Mouse (Mus musculus): ENCODE data around the gene Dnajc27. TPM values are rescaled to one million over a fixed set of nuclear protein-coding genes. Genes with fewer than 3 reads are reported as not detected.

Gene Dnajc27
- 6.0 and 8.0 TPM in 2 replicates for polyA plus RNA-seq (2014; fragmentation: Nextera tagmentation; extraction: Ambion mirVana)

GRCm38 (mm10) chr12:4082132-4083001 lies at the start of gene Dnajc27:
Gene Dnajc27 (plus strand): TSS chr12:4082583.
- Histone ChIP-seq H3K27ac (replicated peaks; ENCODE audit: low read depth, low read length) (peak within 1 kb of the TSS; percentile 93), H3K27me3 (replicated peaks; ENCODE audit: control insufficient read depth, insufficient read depth, low read length) (no peaks in the 10 kb centered on the region), H3K4me1 (ENCODE audit: control insufficient read depth, insufficient read depth, low read length) (no peaks in the 10 kb centered on the region), H3K36me3 (ENCODE audit: control insufficient read depth, insufficient read depth, low read length) (peaks cover 15% of the 10 kb centered on the region), H3K4me2 (ENCODE audit: low read depth, low read length) (peak within 1 kb of the TSS; percentile 60), H3K4me3 (ENCODE audit: low read depth, low read length) (peak within 1 kb of the TSS; percentile 53), H3K9ac (ENCODE audit: low read depth, low read length) (peak within 1 kb of the TSS; percentile 78), H3K9me3 (ENCODE audit: control insufficient read depth, low read length) (no peaks in the 10 kb centered on the region)
- DNase-seq (ENCODE audit: low spot score) (peak; percentile 97), ATAC-seq (ENCODE audit: low read depth) (peak; percentile 96)
- 6% methylated on average over 48 of the region's 59 CpGs for WGBS

GRCm38 (mm10) chr12:4036157-4036556 lies 46.2 kb upstream of the Dnajc27 start:
- H3K27ac ChIP-seq (replicated peaks; ENCODE audit: low read depth, low read length) = no peak overlapping the region
- H3K9ac ChIP-seq (ENCODE audit: low read depth, low read length) = no peak overlapping the region
- no peak overlapping the region for H3K4me2 ChIP-seq (ENCODE audit: low read depth, low read length)
- ATAC-seq (ENCODE audit: low read depth) (no peak), DNase-seq (ENCODE audit: low spot score) (no peak)
- H3K36me3 ChIP-seq (ENCODE audit: control insufficient read depth, insufficient read depth, low read length) = no peaks in the 10 kb centered on the region
- WGBS = 92% methylated on average over 4 of the region's 5 CpGs
- H3K4me3 ChIP-seq (ENCODE audit: low read depth, low read length) = no peak overlapping the region
- no peaks in the 10 kb centered on the region for H3K27me3 ChIP-seq (replicated peaks; ENCODE audit: control insufficient read depth, insufficient read depth, low read length)
- peaks cover 5% of the 10 kb centered on the region; the same call in 1 of the 2 replicates for H3K4me1 ChIP-seq (ENCODE audit: control insufficient read depth, insufficient read depth, low read length)
- no peaks in the 10 kb centered on the region for H3K9me3 ChIP-seq (ENCODE audit: control insufficient read depth, low read length)

GRCm38 (mm10) chr12:4037511-4037910 lies 44.9 kb upstream of the Dnajc27 start:
- peak overlapping the region; percentile 56 for H3K4me3 ChIP-seq (ENCODE audit: low read depth, low read length)
- 20% methylated on average over 5 of the region's 5 CpGs for WGBS

GRCm38 (mm10) chr12:4038061-4039041 lies 44.0 kb upstream of the Dnajc27 start, which contains the start of gene Efr3b:
Gene Efr3b (minus strand): TSS chr12:4038915.
- Histone ChIP-seq H3K4me2 (ENCODE audit: low read depth, low read length) (peak within 1 kb of the TSS; percentile 83), H3K27me3 (replicated peaks; ENCODE audit: control insufficient read depth, insufficient read depth, low read length) (no peaks in the 10 kb centered on the region), H3K9ac (ENCODE audit: low read depth, low read length) (peak within 1 kb of the TSS; percentile 71), H3K4me3 (ENCODE audit: low read depth, low read length) (peak within 1 kb of the TSS; percentile 56), H3K4me1 (ENCODE audit: control insufficient read depth, insufficient read depth, low read length) (peaks cover 5% of the 10 kb centered on the region; the same call in 1 of the 2 replicates), H3K9me3 (ENCODE audit: control insufficient read depth, low read length) (no peaks in the 10 kb centered on the region), H3K36me3 (ENCODE audit: control insufficient read depth, insufficient read depth, low read length) (no peaks in the 10 kb centered on the region), H3K27ac (replicated peaks; ENCODE audit: low read depth, low read length) (no peak within 1 kb of the TSS)
- under 1% methylated on average over 52 of the region's 78 CpGs for WGBS
- peak; percentile 96 for ATAC-seq (ENCODE audit: low read depth)
- peak; percentile 94 for DNase-seq (ENCODE audit: low spot score)

More at GRCm38 (mm10) chr12:4037511-4037910, 44.9 kb upstream of the Dnajc27 start:
- Histone ChIP-seq H3K27me3 (replicated peaks; ENCODE audit: control insufficient read depth, insufficient read depth, low read length) (no peaks in the 10 kb centered on the region), H3K4me1 (ENCODE audit: control insufficient read depth, insufficient read depth, low read length) (peaks cover 5% of the 10 kb centered on the region; the same call in 1 of the 2 replicates), H3K4me2 (ENCODE audit: low read depth, low read length) (peak overlapping the region; percentile 83), H3K9me3 (ENCODE audit: control insufficient read depth, low read length) (no peaks in the 10 kb centered on the region), H3K27ac (replicated peaks; ENCODE audit: low read depth, low read length) (no peak overlapping the region), H3K9ac (ENCODE audit: low read depth, low read length) (peak overlapping the region; percentile 71; the same call in 1 of the 2 replicates), H3K36me3 (ENCODE audit: control insufficient read depth, insufficient read depth, low read length) (no peaks in the 10 kb centered on the region)
- ATAC-seq (ENCODE audit: low read depth) = no peak
- DNase-seq (ENCODE audit: low spot score) = no peak

GRCm38 (mm10) chr12:4039046-4039445 lies 43.3 kb upstream of the Dnajc27 start:
- peak overlapping the region; percentile 71 for H3K9ac ChIP-seq (ENCODE audit: low read depth, low read length)
- H3K4me3 ChIP-seq (ENCODE audit: low read depth, low read length) = peak overlapping the region; percentile 56
- H3K4me2 ChIP-seq (ENCODE audit: low read depth, low read length) = peak overlapping the region; percentile 83
- peaks cover 5% of the 10 kb centered on the region; the same call in 1 of the 2 replicates for H3K4me1 ChIP-seq (ENCODE audit: control insufficient read depth, insufficient read depth, low read length)
- ATAC-seq (ENCODE audit: low read depth) (peak; percentile 24; the same call in 1 of the 2 replicates), DNase-seq (ENCODE audit: low spot score) (no peak)
- H3K27me3 ChIP-seq (replicated peaks; ENCODE audit: control insufficient read depth, insufficient read depth, low read length) = no peaks in the 10 kb centered on the region
- under 1% methylated on average over 11 of the region's 13 CpGs for WGBS
- H3K9me3 ChIP-seq (ENCODE audit: control insufficient read depth, low read length) = no peaks in the 10 kb centered on the region
- no peaks in the 10 kb centered on the region for H3K36me3 ChIP-seq (ENCODE audit: control insufficient read depth, insufficient read depth, low read length)
- H3K27ac ChIP-seq (replicated peaks; ENCODE audit: low read depth, low read length) = no peak overlapping the region

DNA sequence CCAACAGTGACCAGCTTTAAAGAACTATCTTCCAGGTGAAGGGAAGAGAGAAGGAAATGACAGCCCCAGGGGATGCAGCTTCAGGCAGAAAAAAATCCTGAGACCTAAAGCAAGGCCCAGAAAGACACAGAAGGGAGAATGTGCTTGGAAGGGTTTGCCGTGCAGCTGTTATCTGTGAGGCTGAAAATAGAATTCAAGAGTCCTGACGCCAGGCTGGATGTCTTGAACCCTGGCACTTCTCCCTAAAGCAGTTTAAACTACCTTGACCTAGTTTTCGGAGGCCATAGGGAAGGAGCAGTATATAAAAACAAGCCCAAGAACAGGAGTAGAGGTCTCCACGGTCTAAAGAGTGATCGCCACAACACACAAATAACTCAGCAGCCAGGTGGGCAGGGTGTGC lies 40.0 kb upstream of the Dnajc27 start:
- peaks cover 5% of the 10 kb centered on the region; the same call in 1 of the 2 replicates for H3K4me1 ChIP-seq (ENCODE audit: control insufficient read depth, insufficient read depth, low read length)
- H3K27me3 ChIP-seq (replicated peaks; ENCODE audit: control insufficient read depth, insufficient read depth, low read length) = no peaks in the 10 kb centered on the region
- ATAC-seq (ENCODE audit: low read depth) (no peak), DNase-seq (ENCODE audit: low spot score) (peak; percentile 7)
- no peak overlapping the region for H3K4me2 ChIP-seq (ENCODE audit: low read depth, low read length)
- no peaks in the 10 kb centered on the region for H3K36me3 ChIP-seq (ENCODE audit: control insufficient read depth, insufficient read depth, low read length)
- H3K4me3 ChIP-seq (ENCODE audit: low read depth, low read length) = no peak overlapping the region
- no peaks in the 10 kb centered on the region for H3K9me3 ChIP-seq (ENCODE audit: control insufficient read depth, low read length)
- no peak overlapping the region for H3K9ac ChIP-seq (ENCODE audit: low read depth, low read length)
- WGBS = 72% methylated on average over 5 of the region's 5 CpGs
- no peak overlapping the region for H3K27ac ChIP-seq (replicated peaks; ENCODE audit: low read depth, low read length)

- Histone ChIP-seq H3K9ac (ENCODE audit: low read depth, low read length) (no peak overlapping the region), H3K4me3 (ENCODE audit: low read depth, low read length) (no peak overlapping the region), H3K4me1 (ENCODE audit: control insufficient read depth, insufficient read depth, low read length) (no peaks in the 10 kb centered on the region), H3K27ac (replicated peaks; ENCODE audit: low read depth, low read length) (no peak overlapping the region), H3K36me3 (ENCODE audit: control insufficient read depth, insufficient read depth, low read length) (no peaks in the 10 kb centered on the region), H3K4me2 (ENCODE audit: low read depth, low read length) (no peak overlapping the region), H3K9me3 (ENCODE audit: control insufficient read depth, low read length) (no peaks in the 10 kb centered on the region), H3K27me3 (replicated peaks; ENCODE audit: control insufficient read depth, insufficient read depth, low read length) (no peaks in the 10 kb centered on the region)
- 75% methylated on average over 1 of the region's 1 CpGs for WGBS
- ATAC-seq (ENCODE audit: low read depth) (no peak), DNase-seq (ENCODE audit: low spot score) (no peak)
Observed at GRCm38 (mm10) chr12:4045992-4046391, 36.4 kb upstream of the Dnajc27 start.

DNA sequence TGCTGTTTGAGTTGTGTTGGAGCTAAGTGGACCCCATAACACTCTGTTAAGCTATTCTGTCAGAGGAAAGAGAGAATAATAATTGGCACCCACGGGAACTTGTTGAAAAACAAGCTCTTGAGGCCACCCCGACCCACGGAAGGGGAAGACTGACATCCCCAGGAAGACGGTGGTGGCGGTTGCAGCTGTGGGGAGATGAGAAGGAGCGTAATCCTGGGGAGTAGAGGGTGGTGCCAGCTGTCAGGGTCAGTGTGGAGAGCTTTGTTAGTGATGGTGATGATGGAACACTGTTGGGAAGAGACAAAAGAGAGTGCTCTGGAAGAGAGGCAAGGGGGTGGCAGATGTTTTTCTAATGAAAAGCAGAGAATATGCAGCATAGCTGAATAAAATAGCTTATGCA lies 34.4 kb upstream of the Dnajc27 start:
- ATAC-seq (ENCODE audit: low read depth) (no peak), DNase-seq (ENCODE audit: low spot score) (peak; percentile 21)
- Histone ChIP-seq H3K9ac (ENCODE audit: low read depth, low read length) (no peak overlapping the region), H3K27ac (replicated peaks; ENCODE audit: low read depth, low read length) (no peak overlapping the region), H3K4me2 (ENCODE audit: low read depth, low read length) (no peak overlapping the region), H3K4me1 (ENCODE audit: control insufficient read depth, insufficient read depth, low read length) (no peaks in the 10 kb centered on the region), H3K36me3 (ENCODE audit: control insufficient read depth, insufficient read depth, low read length) (no peaks in the 10 kb centered on the region), H3K9me3 (ENCODE audit: control insufficient read depth, low read length) (no peaks in the 10 kb centered on the region), H3K27me3 (replicated peaks; ENCODE audit: control insufficient read depth, insufficient read depth, low read length) (no peaks in the 10 kb centered on the region), H3K4me3 (ENCODE audit: low read depth, low read length) (no peak overlapping the region)
- 56% methylated on average over 6 of the region's 6 CpGs for WGBS
